Mouse (Mus musculus): ENCODE data around the gene Cdkal1.

The Cdkal1 gene

GRCm38 (mm10) chr13:29699896-29700295 lies 155.6 kb downstream of the Cdkal1 start:
- no peak for DNase-seq (ENCODE audit: low spot score)

- DNase-seq (ENCODE audit: low spot score) = no peak
Observed at GRCm38 (mm10) chr13:29698307-29698985, 157.0 kb downstream of the Cdkal1 start.

GRCm38 (mm10) chr13:29697230-29697629 lies 158.2 kb downstream of the Cdkal1 start:
- DNase-seq (ENCODE audit: low spot score) = no peak

- DNase-seq (ENCODE audit: low spot score) = no peak
Observed at GRCm38 (mm10) chr13:29690734-29691133, 164.7 kb downstream of the Cdkal1 start.

- no peak for DNase-seq (ENCODE audit: low spot score)
Observed at GRCm38 (mm10) chr13:29688851-29689250, 166.6 kb downstream of the Cdkal1 start.

GRCm38 (mm10) chr13:29687872-29688271 lies 167.6 kb downstream of the Cdkal1 start:
- DNase-seq (ENCODE audit: low spot score) = no peak

- DNase-seq (ENCODE audit: low spot score) = no peak
Observed at GRCm38 (mm10) chr13:29679479-29680186, 175.8 kb downstream of the Cdkal1 start.

- DNase-seq (ENCODE audit: low spot score) = no peak
Observed at GRCm38 (mm10) chr13:29677559-29677958, 177.9 kb downstream of the Cdkal1 start.

GRCm38 (mm10) chr13:29670626-29671025 lies 184.8 kb downstream of the Cdkal1 start:
- no peak for DNase-seq (ENCODE audit: low spot score)

- DNase-seq (ENCODE audit: low spot score) = no peak
Observed at GRCm38 (mm10) chr13:29663908-29664307, 191.6 kb downstream of the Cdkal1 start.

GRCm38 (mm10) chr13:29655841-29656365 lies 199.6 kb downstream of the Cdkal1 start:
- DNase-seq (ENCODE audit: low spot score) = no peak

GRCm38 (mm10) chr13:29653407-29653806 lies 202.1 kb downstream of the Cdkal1 start:
- no peak for DNase-seq (ENCODE audit: low spot score)

- DNase-seq (ENCODE audit: low spot score) = no peak
Observed at GRCm38 (mm10) chr13:29652791-29653190, 202.7 kb downstream of the Cdkal1 start.

GRCm38 (mm10) chr13:29650576-29651236 lies 204.8 kb downstream of the Cdkal1 start:
- DNase-seq (ENCODE audit: low spot score) = no peak

- no peak for DNase-seq (ENCODE audit: low spot score)
Observed at GRCm38 (mm10) chr13:29649593-29649992, 205.9 kb downstream of the Cdkal1 start.

GRCm38 (mm10) chr13:29642226-29642625 lies 213.2 kb downstream of the Cdkal1 start:
- DNase-seq (ENCODE audit: low spot score) = no peak

GRCm38 (mm10) chr13:29641200-29641599 lies 214.3 kb downstream of the Cdkal1 start:
- no peak for DNase-seq (ENCODE audit: low spot score)

- no peak for DNase-seq (ENCODE audit: low spot score)
Observed at GRCm38 (mm10) chr13:29640186-29640585, 215.3 kb downstream of the Cdkal1 start.

GRCm38 (mm10) chr13:29638303-29638702 lies 217.2 kb downstream of the Cdkal1 start:
- DNase-seq (ENCODE audit: low spot score) = no peak

GRCm38 (mm10) chr13:29637788-29638187 lies 217.7 kb downstream of the Cdkal1 start:
- DNase-seq (ENCODE audit: low spot score) = no peak

GRCm38 (mm10) chr13:29635581-29635980 lies 219.9 kb downstream of the Cdkal1 start:
- no peak for DNase-seq (ENCODE audit: low spot score)

GRCm38 (mm10) chr13:29631342-29631741 lies 224.1 kb downstream of the Cdkal1 start:
- DNase-seq (ENCODE audit: low spot score) = no peak

- peak; percentile 23 for DNase-seq (ENCODE audit: low spot score)
Observed at GRCm38 (mm10) chr13:29628607-29629006, 226.9 kb downstream of the Cdkal1 start.

Measured in T-cell, adult 2 months (primary cell).